Mouse (Mus musculus): ENCODE results near the gene Wdpcp. TPM values are rescaled to one million over a fixed set of nuclear protein-coding genes. Genes with fewer than 3 reads are reported as not detected.

Wdpcp gene
- 4.9 and 5.8 TPM in 2 replicates for polyA plus RNA-seq (2015; fragmentation: Nextera tagmentation; extraction: Ambion mirVana)

GRCm38 (mm10) chr11:21571700-21572381 lies at the start of gene Wdpcp, which contains the start of gene Mdh1:
Gene Wdpcp, plus strand, starts transcription at chr11:21572235.
Gene Mdh1, minus strand, starts transcription at chr11:21572367.

Small RNA genes lying within 50 kb of the gene (microRNA-seq; reads per million reads assigned to microRNA genes)
- not detected for gene Gm22990

Other genes with a start within 250 kb of the Wdpcp start
- 160 and 213 TPM in 2 replicates for gene Ugp2, start 201.0 kb upstream of the Wdpcp start, polyA plus RNA-seq (2015; fragmentation: Nextera tagmentation; extraction: Ambion mirVana)
- gene Mdh1, start 132 bp downstream of the Wdpcp start, polyA plus RNA-seq (2015; fragmentation: Nextera tagmentation; extraction: Ambion mirVana): 236 and 239 TPM in 2 replicates